Mouse (Mus musculus): ENCODE measurements around the gene Snx29.

- TF ChIP-seq POLR2A (IDR thresholded peaks at IDR 0.05; ENCODE audit: insufficient read depth, low read depth, low read length) (no peak), CTCF (IDR thresholded peaks at IDR 0.05) (no peak), EP300 (IDR thresholded peaks at IDR 0.05; ENCODE audit: insufficient read depth, low read depth, low read length) (no peak)
These were observed 102.6 kb downstream of the Snx29 start for GRCm38 (mm10) chr16:11425279-11425678.

All from heart, adult 2 months (tissue).